Mouse (Mus musculus) kidney, postnatal 0 days (tissue): Measurements from ENCODE around the gene Trpm3. TPM values are rescaled to one million over a fixed set of nuclear protein-coding genes. Genes with fewer than 3 reads are reported as not detected.

ENCODE experiments used
- ATAC-seq: fragments of 200-750 bp; cut with Nextera tagmentation; replicated peaks from 2 replicates; pipeline ENCODE4 v1.8.0; 2017; ENCODE audit warnings: low read depth, moderate number of reproducible peaks, moderate TSS enrichment, moderate library complexity; ENCODE audit not compliant: low FRiP score
- DNase-seq: peaks from one replicate; pipeline ENCODE4 v3.0.0-alpha.2; 2016; ENCODE audit warnings: low spot score
- H3K27ac ChIP-seq: fragments of 300-500 bp; sonication (generic); 2 replicates; pipeline ENCODE4 v1.5.1; 2014; ENCODE audit warnings: mild to moderate bottlenecking
- H3K27me3 ChIP-seq: fragments of 300-500 bp; sonication (generic); 2 replicates; pipeline ENCODE4 v1.6.1; 2014; ENCODE audit warnings: low read length, mixed read lengths; ENCODE audit not compliant: insufficient read depth
- H3K36me3 ChIP-seq: fragments of 300-500 bp; sonication (generic); 2 replicates; pipeline ENCODE4 v1.6.1; 2014; ENCODE audit warnings: low read length, mixed read lengths; ENCODE audit not compliant: insufficient read depth
- H3K4me1 ChIP-seq: fragments of 300-500 bp; sonication (generic); replicated peaks from 2 replicates; pipeline ENCODE4 v1.6.1; 2014; ENCODE audit warnings: antibody characterized with exemption, low read length, mixed read lengths; ENCODE audit not compliant: insufficient read depth
- H3K4me2 ChIP-seq: fragments of 300-500 bp; sonication (generic); 2 replicates; pipeline ENCODE4 v1.6.1; 2014; ENCODE audit warnings: mild to moderate bottlenecking, low read length, moderate library complexity, mixed read lengths
- H3K4me3 ChIP-seq: fragments of 300-500 bp; sonication (generic); replicated peaks from 2 replicates; pipeline ENCODE4 v1.5.1; 2014; ENCODE audit warnings: low read depth, low read length
- H3K9ac ChIP-seq: fragments of 300-500 bp; sonication (generic); 2 replicates; pipeline ENCODE4 v1.6.1; 2014; ENCODE audit warnings: low read depth, low read length
- H3K9me3 ChIP-seq: fragments of 300-500 bp; sonication (generic); replicated peaks from 2 replicates; pipeline ENCODE4 v1.6.1; 2016; ENCODE audit warnings: low read length, inconsistent platforms, mixed read lengths
- CTCF ChIP-seq: IDR thresholded peaks from 2 replicates; pipeline ENCODE4 v1.5.1; 2016; ENCODE audit warnings: antibody characterized with exemption, low read depth, mild to moderate bottlenecking, moderate library complexity
- WGBS: fragments of 180-500 bp; shearing (Covaris S2); extraction: QIAGEN DNeasy Blood & Tissue Kit; methylation state at CpG from one replicate; pipeline ENCODE4 v1.1.7; 2014; 5-methylcytosine and 5-hydroxymethylcytosine counted together
- polyA plus RNA-seq: library from polyadenylated mRNA; unstranded; fragments of >200 nt; fragmentation: Nextera tagmentation; extraction: Ambion mirVana; gene quantifications from 2 replicates; pipeline ENCODE4 v1.2.1, GENCODE M21; 2015

The Trpm3 gene
- polyA plus RNA-seq, 1 experiment from 2014 or later, result 2.1 TPM

DNA sequence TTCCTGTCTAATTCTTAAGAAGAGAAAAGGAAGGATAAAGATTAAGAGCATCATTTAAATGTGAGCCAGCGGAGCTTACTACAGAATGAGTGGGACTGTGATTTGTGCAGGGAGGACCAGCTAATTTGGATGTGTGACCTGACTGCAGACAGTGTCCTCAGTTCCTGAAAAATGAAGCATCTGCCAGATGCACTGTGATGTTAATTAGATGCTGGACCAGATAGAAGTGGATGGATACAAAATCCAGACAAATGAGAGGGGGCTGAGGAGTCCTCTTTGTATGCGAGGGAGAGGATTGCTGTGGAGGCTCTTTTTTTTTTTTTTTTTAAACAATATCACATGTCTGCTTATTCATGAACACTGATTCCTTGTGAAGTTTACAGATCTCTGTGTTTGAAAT lies 83.7 kb downstream of the Trpm3 start:
- H3K4me3 ChIP-seq, result no peak overlapping the region
- H3K9ac ChIP-seq, result no peak overlapping the region
- 73% methylated on average over 2 of the region's 2 CpGs for WGBS
- H3K27me3 ChIP-seq, result no peaks in the 10 kb centered on the region
- ATAC-seq (no peak), DNase-seq (no peak)
- H3K27ac ChIP-seq, result no peak overlapping the region
- H3K36me3 ChIP-seq, result no peaks in the 10 kb centered on the region
- no peaks in the 10 kb centered on the region for H3K4me1 ChIP-seq
- no peak for TF ChIP-seq CTCF
- H3K9me3 ChIP-seq, result no peaks in the 10 kb centered on the region
- no peak overlapping the region for H3K4me2 ChIP-seq

GRCm38 (mm10) chr19:22234187-22234586 lies 95.3 kb downstream of the Trpm3 start:
- Histone ChIP-seq H3K9ac (no peak overlapping the region), H3K27ac (no peak overlapping the region), H3K27me3 (no peaks in the 10 kb centered on the region), H3K4me2 (no peak overlapping the region), H3K4me1 (no peaks in the 10 kb centered on the region), H3K36me3 (no peaks in the 10 kb centered on the region), H3K9me3 (no peaks in the 10 kb centered on the region), H3K4me3 (no peak overlapping the region)
- TF ChIP-seq CTCF, result no peak
- no peak for ATAC-seq
- DNase-seq, result no peak

- no peak overlapping the region for H3K4me2 ChIP-seq
- no peak overlapping the region for H3K9ac ChIP-seq
- ATAC-seq, result no peak
- H3K9me3 ChIP-seq, result no peaks in the 10 kb centered on the region
- DNase-seq, result no peak
- H3K4me1 ChIP-seq, result no peaks in the 10 kb centered on the region
- H3K4me3 ChIP-seq, result no peak overlapping the region
- no peak for TF ChIP-seq CTCF
- H3K36me3 ChIP-seq, result no peaks in the 10 kb centered on the region
- 85% methylated on average over 6 of the region's 6 CpGs for WGBS
- no peak overlapping the region for H3K27ac ChIP-seq
- H3K27me3 ChIP-seq, result no peaks in the 10 kb centered on the region
Observed at GRCm38 (mm10) chr19:22249076-22249475, 110.2 kb downstream of the Trpm3 start.

- no peak overlapping the region for H3K9ac ChIP-seq
- TF ChIP-seq CTCF, result no peak
- no peak overlapping the region for H3K4me3 ChIP-seq
- no peaks in the 10 kb centered on the region for H3K27me3 ChIP-seq
- H3K4me2 ChIP-seq, result no peak overlapping the region
- no peaks in the 10 kb centered on the region for H3K9me3 ChIP-seq
- no peaks in the 10 kb centered on the region for H3K36me3 ChIP-seq
- peak; percentile 9 for DNase-seq
- ATAC-seq, result no peak
- no peak overlapping the region for H3K27ac ChIP-seq
- WGBS, result 41% methylated on average over 5 of the region's 5 CpGs
- no peaks in the 10 kb centered on the region for H3K4me1 ChIP-seq
Observed at GRCm38 (mm10) chr19:22272916-22273315, 134.1 kb downstream of the Trpm3 start.

DNA sequence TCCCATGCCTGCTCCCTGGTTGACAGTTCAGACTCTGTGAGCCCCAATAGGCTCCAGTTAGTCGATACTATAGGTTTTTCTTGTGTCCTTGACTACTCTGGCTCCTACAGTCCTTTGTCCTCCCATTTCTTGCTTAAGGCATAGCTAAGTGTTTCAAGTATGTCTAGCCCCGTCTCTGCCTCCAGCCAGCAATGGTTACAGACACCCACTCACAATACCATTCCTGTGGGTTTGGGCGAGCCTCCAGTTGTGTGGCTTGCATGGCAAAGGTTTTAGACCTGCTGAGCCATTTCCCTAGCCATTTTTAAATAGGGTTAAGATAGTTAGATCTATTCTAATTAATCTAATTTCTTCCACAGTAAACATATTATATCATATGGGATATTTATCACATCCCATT lies 145.8 kb downstream of the Trpm3 start:
- H3K9me3 ChIP-seq, result no peaks in the 10 kb centered on the region
- no peaks in the 10 kb centered on the region for H3K36me3 ChIP-seq
- H3K9ac ChIP-seq, result no peak overlapping the region
- DNase-seq, result no peak
- TF ChIP-seq CTCF, result no peak
- ATAC-seq, result no peak
- H3K27me3 ChIP-seq, result no peaks in the 10 kb centered on the region
- no peak overlapping the region for H3K4me3 ChIP-seq
- no peak overlapping the region for H3K27ac ChIP-seq
- 83% methylated on average over 3 of the region's 3 CpGs for WGBS
- H3K4me2 ChIP-seq, result no peak overlapping the region
- H3K4me1 ChIP-seq, result no peaks in the 10 kb centered on the region

- DNase-seq, result no peak
- ATAC-seq, result no peak
- no peaks in the 10 kb centered on the region for H3K9me3 ChIP-seq
- no peaks in the 10 kb centered on the region for H3K36me3 ChIP-seq
- H3K27ac ChIP-seq, result no peak overlapping the region
- H3K4me1 ChIP-seq, result no peaks in the 10 kb centered on the region
- TF ChIP-seq CTCF, result no peak
- 92% methylated on average over 6 of the region's 6 CpGs for WGBS
- H3K4me2 ChIP-seq, result no peak overlapping the region
- H3K9ac ChIP-seq, result no peak overlapping the region
- H3K27me3 ChIP-seq, result no peaks in the 10 kb centered on the region
- H3K4me3 ChIP-seq, result no peak overlapping the region
Observed at GRCm38 (mm10) chr19:22292671-22293070, 153.8 kb downstream of the Trpm3 start.

DNA sequence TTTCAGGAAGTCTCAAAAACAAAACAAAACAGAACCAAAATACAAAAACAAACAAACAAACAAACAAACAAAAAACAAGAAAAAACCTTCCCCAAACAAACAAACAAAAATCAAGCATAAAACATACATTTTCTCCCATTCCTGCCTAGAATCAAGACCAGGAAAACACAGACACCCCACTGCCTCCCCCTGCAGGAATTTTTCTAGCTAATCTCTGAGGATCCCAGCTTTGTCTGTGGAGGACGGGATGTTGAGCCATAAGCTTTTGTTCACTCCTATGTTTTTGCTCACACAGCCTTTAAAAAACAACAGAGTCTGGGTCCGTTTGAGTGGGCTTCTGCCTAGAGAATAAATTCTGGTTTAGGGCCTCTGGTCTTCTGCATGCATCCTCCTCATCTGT lies 162.1 kb downstream of the Trpm3 start:
- Histone ChIP-seq H3K27ac (no peak overlapping the region), H3K4me1 (no peaks in the 10 kb centered on the region), H3K4me3 (no peak overlapping the region), H3K4me2 (no peak overlapping the region), H3K36me3 (no peaks in the 10 kb centered on the region), H3K9ac (no peak overlapping the region), H3K9me3 (no peaks in the 10 kb centered on the region), H3K27me3 (no peaks in the 10 kb centered on the region)
- peak; percentile 49 for TF ChIP-seq CTCF
- WGBS, result 51% methylated on average over 2 of the region's 2 CpGs
- DNase-seq, result peak; percentile 55
- ATAC-seq, result no peak
